Mouse (Mus musculus) forebrain, embryonic 14.5 days (tissue): ENCODE results near the gene Baiap2. TPM values are rescaled to one million over a fixed set of nuclear protein-coding genes. Genes with fewer than 3 reads are reported as not detected.
A peak's percentile ranks its signal among the peaks of the same experiment; 100 is the strongest.

Experiments used
- ATAC-seq: fragments of 200-750 bp; cut with Nextera tagmentation; 2 replicates; pipeline ENCODE4 v1.8.0; 2017; ENCODE audit warnings: mild to moderate bottlenecking, moderate library complexity
- DNase-seq: peaks from one replicate; pipeline ENCODE4 v3.0.0-alpha.2; 2015; ENCODE audit warnings: low spot score
- H3K27ac ChIP-seq: fragments of 300-500 bp; sonication (generic); 2 replicates; pipeline ENCODE4 v1.5.1; 2014; ENCODE audit warnings: low read depth, mild to moderate bottlenecking, control low read depth, low read length, moderate library complexity
- H3K27me3 ChIP-seq: fragments of 300-500 bp; sonication (generic); replicated peaks from 2 replicates; pipeline ENCODE4 v1.6.1; 2014; ENCODE audit warnings: low read length, control low read depth, mixed read lengths; ENCODE audit not compliant: control insufficient read depth, insufficient read depth
- H3K36me3 ChIP-seq: fragments of 300-500 bp; sonication (generic); 2 replicates; pipeline ENCODE4 v1.6.1; 2014; ENCODE audit warnings: low read length, control low read depth; ENCODE audit not compliant: control insufficient read depth, insufficient read depth
- H3K4me1 ChIP-seq: fragments of 300-500 bp; sonication (generic); 2 replicates; pipeline ENCODE4 v1.6.1; 2014; ENCODE audit warnings: antibody characterized with exemption, low read length, control low read depth; ENCODE audit not compliant: control insufficient read depth, insufficient read depth
- H3K4me2 ChIP-seq: fragments of 300-500 bp; sonication (generic); 2 replicates; pipeline ENCODE4 v1.6.1; 2014; ENCODE audit warnings: mild to moderate bottlenecking, control low read depth, low read length
- H3K4me3 ChIP-seq: fragments of 300-500 bp; sonication (generic); 2 replicates; pipeline ENCODE4 v1.5.1; 2014; ENCODE audit warnings: low read depth, low read length, control low read depth
- H3K9ac ChIP-seq: fragments of 300-500 bp; sonication (generic); 2 replicates; pipeline ENCODE4 v1.6.1; 2014; ENCODE audit warnings: mild to moderate bottlenecking, low read length, control low read depth, moderate library complexity
- H3K9me3 ChIP-seq: fragments of 300-500 bp; sonication (generic); replicated peaks from 2 replicates; pipeline ENCODE4 v1.6.1; 2016; ENCODE audit warnings: low read length, control low read depth, mixed read lengths; ENCODE audit not compliant: control insufficient read depth
- WGBS: fragments of 180-500 bp; shearing (Covaris S2); extraction: QIAGEN DNeasy Blood & Tissue Kit; methylation state at CpG from one replicate; pipeline ENCODE4 v1.1.7; 2014; 5-methylcytosine and 5-hydroxymethylcytosine counted together
- polyA plus RNA-seq: library from polyadenylated mRNA; unstranded; fragments of >200 nt; fragmentation: Nextera tagmentation; extraction: Ambion mirVana; gene quantifications from 2 replicates; pipeline ENCODE4 v1.2.1, GENCODE M21; 2014

The Baiap2 gene
- polyA plus RNA-seq, 1 experiment from 2014 or later, result 18.7 TPM

DNA sequence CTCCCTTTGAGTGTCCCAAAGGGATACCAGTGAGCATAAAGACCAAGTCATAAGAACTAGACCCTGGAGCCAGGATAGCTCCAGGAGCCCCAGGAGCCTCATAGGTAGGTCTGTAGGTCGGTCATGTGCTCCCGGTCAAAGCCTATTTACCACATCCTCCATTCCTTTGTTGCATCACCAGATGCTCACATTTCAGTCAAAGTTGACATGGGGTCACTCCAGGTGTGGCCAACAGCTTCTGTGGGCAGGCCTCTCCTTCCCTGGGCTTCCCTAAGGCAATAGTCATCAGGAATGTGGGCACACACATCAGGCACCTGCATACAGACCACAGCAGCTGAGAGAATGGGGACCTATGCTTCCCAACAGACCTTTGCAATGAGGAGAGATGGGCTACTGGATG is 25.3 kb downstream of the Baiap2 start:
- WGBS, result 74% methylated on average over 2 of the region's 2 CpGs
- H3K36me3 ChIP-seq, result no peaks in the 10 kb centered on the region

DNA sequence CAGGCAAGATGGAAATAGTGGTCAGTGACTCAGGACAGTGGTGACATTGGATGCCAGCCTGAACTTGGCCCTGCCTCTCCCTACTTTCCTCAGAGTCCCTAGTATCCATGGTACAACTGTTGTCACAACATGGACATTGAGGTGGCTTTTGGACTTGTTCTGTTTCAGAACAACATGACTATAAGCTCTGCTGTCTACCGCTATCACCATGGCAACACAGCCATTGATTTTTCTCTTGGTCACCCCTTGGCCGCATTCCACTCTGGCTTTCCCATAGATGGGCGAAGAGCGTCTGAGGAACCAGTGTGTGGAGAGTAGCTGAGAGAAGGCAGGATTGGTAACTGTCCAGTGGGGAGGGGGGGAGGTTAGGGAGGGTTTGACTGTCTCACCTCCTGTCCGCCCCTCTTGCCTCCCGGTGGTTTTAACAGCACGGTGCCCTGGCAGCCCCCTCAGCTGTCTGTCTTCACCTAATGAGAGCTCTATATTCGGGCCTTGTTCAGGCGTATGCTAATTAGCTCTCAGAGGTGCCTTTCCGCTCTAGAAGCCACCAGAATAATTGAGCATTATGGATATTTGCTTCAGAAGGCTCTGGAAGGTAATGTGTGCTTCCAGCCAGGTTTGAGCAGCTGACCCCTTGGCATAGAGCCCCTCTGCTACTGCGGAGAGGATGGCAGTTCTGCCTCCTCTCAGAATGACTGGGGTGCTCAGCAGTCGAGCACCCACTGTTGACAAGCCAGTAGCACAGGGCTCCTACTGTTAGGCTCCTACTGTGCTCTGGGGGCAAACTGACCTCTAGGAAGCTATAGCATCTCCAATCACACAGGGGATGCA is 27.7 kb downstream of the Baiap2 start:
- Histone ChIP-seq H3K4me1 (peaks cover 13% of the 10 kb centered on the region), H3K36me3 (no peaks in the 10 kb centered on the region), H3K27ac (peak overlapping the region; percentile 44; the same call in 1 of the 2 replicates), H3K4me3 (no peak overlapping the region), H3K27me3 (no peaks in the 10 kb centered on the region), H3K9me3 (no peaks in the 10 kb centered on the region), H3K4me2 (no peak overlapping the region), H3K9ac (no peak overlapping the region)
- 19% methylated on average over 12 of the region's 12 CpGs for WGBS
- peak; percentile 62 for DNase-seq
- peak; percentile 29; the same call in 1 of the 2 replicates for ATAC-seq

More for the DNA sequence above, 25.3 kb downstream of the Baiap2 start:
- Histone ChIP-seq H3K9ac (no peak overlapping the region), H3K4me2 (no peak overlapping the region), H3K27ac (no peak overlapping the region), H3K4me3 (no peak overlapping the region), H3K9me3 (no peaks in the 10 kb centered on the region), H3K27me3 (no peaks in the 10 kb centered on the region), H3K4me1 (peaks cover 13% of the 10 kb centered on the region)
- DNase-seq (no peak), ATAC-seq (no peak)

DNA sequence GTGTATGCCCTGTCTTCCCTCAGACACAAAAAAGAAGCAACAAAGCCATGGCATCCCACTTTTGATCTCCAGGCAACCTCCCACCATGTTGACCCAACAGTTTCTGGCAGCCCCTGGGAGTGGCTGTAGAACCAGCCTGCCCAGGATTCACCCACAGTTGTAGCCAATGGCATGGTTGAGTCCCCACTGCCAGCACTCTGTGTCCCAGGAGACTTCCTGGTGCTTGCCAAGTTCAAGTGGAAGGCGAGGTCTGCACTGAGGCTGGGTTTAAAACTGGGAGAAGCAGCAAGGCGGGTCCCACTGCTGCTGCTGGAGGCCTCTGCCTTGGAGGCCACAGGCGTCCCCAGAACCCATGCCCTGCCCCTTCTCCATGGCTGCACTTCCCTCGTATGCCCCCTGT is 31.2 kb downstream of the Baiap2 start:
- Histone ChIP-seq H3K9ac (no peak overlapping the region), H3K9me3 (no peaks in the 10 kb centered on the region), H3K4me2 (no peak overlapping the region), H3K36me3 (no peaks in the 10 kb centered on the region), H3K27ac (no peak overlapping the region), H3K4me1 (peaks cover 13% of the 10 kb centered on the region), H3K4me3 (no peak overlapping the region), H3K27me3 (no peaks in the 10 kb centered on the region)
- no peak for DNase-seq
- no peak for ATAC-seq
- 79% methylated on average over 4 of the region's 4 CpGs for WGBS

DNA sequence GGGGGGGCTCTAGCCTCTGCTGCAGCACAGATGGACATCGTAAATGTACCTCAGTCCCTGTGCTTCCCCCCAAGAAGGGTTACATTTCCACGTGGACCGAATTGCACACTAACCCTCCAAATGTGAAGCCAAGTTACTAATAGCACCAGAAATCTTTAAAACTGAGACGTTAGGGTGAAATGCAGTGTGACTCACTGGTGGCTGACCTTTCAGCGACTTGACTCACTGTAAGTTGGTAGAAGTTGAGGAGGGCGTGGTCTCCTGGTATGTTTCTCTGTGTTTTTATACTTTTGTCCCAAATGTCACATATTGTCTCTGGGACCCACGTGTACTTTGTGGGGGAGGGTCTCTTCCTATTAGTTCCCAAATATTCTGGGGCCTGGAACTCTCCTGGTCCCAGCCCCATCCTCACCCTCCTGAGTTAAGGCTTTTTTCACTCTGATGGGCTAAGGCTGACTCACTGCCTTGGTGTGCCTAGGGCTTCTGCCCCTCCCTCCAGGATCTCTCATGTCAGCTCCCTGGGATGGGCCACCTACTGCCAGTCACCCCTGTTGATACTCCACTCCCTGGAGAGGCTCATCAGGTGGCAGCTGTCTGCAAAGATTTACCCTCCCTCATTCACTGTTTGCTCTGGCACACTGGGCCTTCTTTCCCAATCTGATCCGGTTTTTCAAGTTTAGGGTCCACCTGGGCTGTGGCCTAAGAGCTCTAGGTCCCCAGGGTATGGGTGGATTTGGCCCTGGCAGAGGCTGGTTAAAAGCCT is 33.4 kb downstream of the Baiap2 start:
- no peaks in the 10 kb centered on the region for H3K9me3 ChIP-seq
- H3K4me1 ChIP-seq, result no peaks in the 10 kb centered on the region
- no peak for DNase-seq
- H3K9ac ChIP-seq, result no peak overlapping the region
- H3K36me3 ChIP-seq, result no peaks in the 10 kb centered on the region
- no peak overlapping the region for H3K4me2 ChIP-seq
- 89% methylated on average over 8 of the region's 8 CpGs for WGBS
- H3K27ac ChIP-seq, result no peak overlapping the region
- H3K27me3 ChIP-seq, result no peaks in the 10 kb centered on the region
- H3K4me3 ChIP-seq, result no peak overlapping the region
- ATAC-seq, result no peak

DNA sequence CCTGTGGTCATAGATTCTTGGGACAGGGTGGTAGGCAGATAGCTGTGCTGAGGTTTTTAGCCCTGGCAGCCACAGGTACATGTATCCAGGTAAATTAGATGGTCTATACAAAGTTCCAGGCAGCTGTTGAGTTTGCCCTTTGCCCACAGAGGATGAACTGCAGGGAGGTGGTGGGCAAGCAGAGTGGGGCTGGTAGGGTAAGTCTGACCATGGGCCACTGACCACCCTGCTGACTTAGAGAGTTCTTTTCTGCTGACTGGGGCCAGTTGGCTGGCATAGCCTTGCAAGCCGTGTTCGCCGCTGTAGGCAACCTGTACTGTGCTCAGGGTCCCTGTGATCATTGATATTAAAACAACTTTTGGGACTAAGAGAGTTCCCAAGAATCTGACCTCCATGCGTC is 36.1 kb downstream of the Baiap2 start:
- WGBS, result 96% methylated on average over 4 of the region's 4 CpGs
- H3K9me3 ChIP-seq, result no peaks in the 10 kb centered on the region
- H3K4me3 ChIP-seq, result no peak overlapping the region
- no peak for ATAC-seq
- DNase-seq, result no peak
- H3K27ac ChIP-seq, result no peak overlapping the region
- H3K4me2 ChIP-seq, result no peak overlapping the region
- no peaks in the 10 kb centered on the region for H3K4me1 ChIP-seq
- no peak overlapping the region for H3K9ac ChIP-seq
- H3K27me3 ChIP-seq, result no peaks in the 10 kb centered on the region
- 0 out of 2 replicates have a peak, but pooled peaks cover 4% of the 10 kb centered on the region for H3K36me3 ChIP-seq

DNA sequence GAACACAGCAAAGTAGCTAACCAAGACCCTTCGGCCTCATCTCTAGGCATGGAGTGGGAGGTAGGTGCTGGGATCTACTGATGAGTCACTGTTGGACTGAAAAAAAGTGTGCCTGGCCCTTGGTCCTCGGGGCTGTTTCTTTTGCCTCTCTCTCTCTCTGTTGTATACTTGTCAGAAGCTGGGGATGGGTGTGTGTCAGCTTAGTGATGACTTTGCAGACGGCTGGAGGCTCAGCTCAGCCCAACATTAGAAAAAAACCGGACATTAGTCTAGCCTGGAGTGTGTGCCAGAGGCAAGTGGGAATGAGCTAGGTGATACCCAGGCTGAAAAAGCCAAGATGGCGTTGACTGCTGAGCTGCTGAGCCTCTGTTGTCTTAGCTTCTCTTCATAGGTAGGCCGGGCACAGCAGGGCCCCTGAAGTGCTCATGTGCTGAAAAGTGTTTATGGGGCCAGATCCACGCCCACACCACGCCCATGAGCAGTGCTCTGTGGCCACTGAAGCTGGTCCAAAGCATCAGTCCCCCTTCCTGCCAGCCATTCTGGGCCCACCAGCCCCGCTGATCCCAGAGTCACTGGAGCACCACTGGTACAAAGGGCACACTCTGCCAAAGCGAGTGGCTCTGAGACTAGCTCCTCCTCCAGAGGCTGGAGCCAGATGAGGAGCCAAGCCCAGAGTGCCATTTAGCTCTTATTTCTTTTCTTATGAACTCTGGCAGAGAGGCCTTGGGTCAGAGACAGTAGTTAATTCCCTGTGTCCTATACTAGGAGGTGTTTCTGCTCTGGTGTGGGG is 37.2 kb downstream of the Baiap2 start:
- no peak for DNase-seq
- no peaks in the 10 kb centered on the region for H3K27me3 ChIP-seq
- H3K9ac ChIP-seq, result no peak overlapping the region
- WGBS, result 82% methylated on average over 10 of the region's 10 CpGs
- no peak overlapping the region for H3K4me2 ChIP-seq
- no peak for ATAC-seq
- no peaks in the 10 kb centered on the region for H3K9me3 ChIP-seq
- H3K4me3 ChIP-seq, result no peak overlapping the region
- no peaks in the 10 kb centered on the region for H3K4me1 ChIP-seq
- 0 out of 2 replicates have a peak, but pooled peaks cover 4% of the 10 kb centered on the region for H3K36me3 ChIP-seq
- H3K27ac ChIP-seq, result no peak overlapping the region

DNA sequence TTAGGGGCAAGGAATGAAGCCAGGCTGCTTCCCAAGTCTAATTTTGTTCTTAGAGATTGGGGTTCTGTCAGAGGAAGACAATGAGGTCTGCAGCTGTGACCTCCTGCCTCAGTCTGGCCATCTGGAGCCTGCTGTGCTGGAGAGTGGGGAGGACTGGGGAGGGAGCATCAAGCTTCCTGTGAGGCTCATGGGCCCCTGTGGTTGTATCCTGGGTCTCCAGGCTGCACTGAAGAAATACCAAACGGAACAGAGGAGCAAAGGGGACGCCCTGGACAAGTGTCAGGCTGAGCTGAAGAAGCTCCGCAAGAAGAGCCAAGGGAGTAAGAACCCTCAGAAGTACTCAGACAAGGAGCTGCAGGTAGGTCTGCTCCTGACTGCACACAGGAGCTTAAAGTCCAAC is 39.2 kb downstream of the Baiap2 start:
- WGBS, result 81% methylated on average over 3 of the region's 3 CpGs
- H3K27ac ChIP-seq, result no peak overlapping the region
- 0 out of 2 replicates have a peak, but pooled peaks cover 4% of the 10 kb centered on the region for H3K36me3 ChIP-seq
- no peaks in the 10 kb centered on the region for H3K27me3 ChIP-seq
- no peak overlapping the region for H3K9ac ChIP-seq
- H3K4me2 ChIP-seq, result no peak overlapping the region
- ATAC-seq (no peak), DNase-seq (no peak)
- no peak overlapping the region for H3K4me3 ChIP-seq
- H3K9me3 ChIP-seq, result no peaks in the 10 kb centered on the region
- no peaks in the 10 kb centered on the region for H3K4me1 ChIP-seq

DNA sequence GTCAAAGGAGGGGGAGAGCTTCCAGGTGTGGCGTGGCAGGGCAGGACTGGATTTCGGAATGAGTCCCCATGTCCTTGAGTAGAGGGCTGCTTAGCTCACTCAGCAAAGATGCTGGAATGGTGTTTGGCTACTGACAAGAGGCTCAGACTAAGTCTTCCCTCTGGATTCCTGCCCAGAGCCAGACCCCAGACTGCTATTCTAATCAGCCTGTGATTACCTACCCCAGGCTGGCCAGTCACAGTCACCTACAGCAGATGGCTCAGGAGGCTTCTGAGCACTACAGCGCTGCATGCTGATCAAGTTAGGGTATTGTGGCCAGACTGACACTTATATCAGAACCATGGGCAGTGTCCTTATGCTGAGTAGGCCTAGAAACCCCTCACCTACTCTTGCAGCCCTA is 39.7 kb downstream of the Baiap2 start:
- DNase-seq, result no peak
- WGBS, result 85% methylated on average over 3 of the region's 3 CpGs
- no peak for ATAC-seq
- no peaks in the 10 kb centered on the region for H3K4me1 ChIP-seq
- H3K4me3 ChIP-seq, result no peak overlapping the region
- no peak overlapping the region for H3K27ac ChIP-seq
- H3K9me3 ChIP-seq, result no peaks in the 10 kb centered on the region
- 0 out of 2 replicates have a peak, but pooled peaks cover 4% of the 10 kb centered on the region for H3K36me3 ChIP-seq
- H3K4me2 ChIP-seq, result no peak overlapping the region
- H3K9ac ChIP-seq, result no peak overlapping the region
- H3K27me3 ChIP-seq, result no peaks in the 10 kb centered on the region
